Mouse (Mus musculus) adrenal gland, adult (tissue): ENCODE measurements around the gene Maob.

Experiments used
- DNase-seq, 2 experiments: peaks; one replicate each; pipeline ENCODE4 v3.0.0; 2022 to 2023; ENCODE audit warnings: low spot score in 1 of 2; ENCODE audit not compliant: inconsistent age in 2 of 2

Maob gene

DNA sequence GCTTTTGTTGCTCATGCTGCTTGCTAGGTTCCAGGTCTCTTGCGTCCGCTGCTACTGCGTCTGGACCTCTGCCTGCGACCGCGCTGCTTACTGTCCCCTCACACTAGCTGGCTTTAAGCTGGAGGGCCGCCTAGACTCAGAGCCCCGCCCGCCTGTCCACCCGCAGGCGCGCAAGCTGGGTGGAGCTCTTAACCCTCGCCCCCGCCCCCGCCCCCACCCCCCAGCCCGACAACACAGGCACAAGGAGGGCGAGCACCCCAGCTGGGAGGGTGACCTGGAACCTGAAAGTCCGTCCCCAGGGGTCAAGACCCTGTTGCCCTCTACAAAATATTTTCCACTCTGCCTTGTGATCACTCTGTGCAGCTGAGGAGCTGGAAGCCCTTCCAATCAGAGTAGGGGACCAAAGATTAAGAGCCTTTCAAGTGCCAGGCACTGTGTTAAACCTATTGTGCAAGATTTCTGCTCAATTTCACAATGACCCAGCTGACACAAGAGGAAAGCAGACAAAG, at the start of gene Maob:
Gene Maob, minus strand, starts transcription at position 106 of the 509 bp plus-strand sequence.
- DNase-seq: peak; percentile 33 to 71

DNA sequence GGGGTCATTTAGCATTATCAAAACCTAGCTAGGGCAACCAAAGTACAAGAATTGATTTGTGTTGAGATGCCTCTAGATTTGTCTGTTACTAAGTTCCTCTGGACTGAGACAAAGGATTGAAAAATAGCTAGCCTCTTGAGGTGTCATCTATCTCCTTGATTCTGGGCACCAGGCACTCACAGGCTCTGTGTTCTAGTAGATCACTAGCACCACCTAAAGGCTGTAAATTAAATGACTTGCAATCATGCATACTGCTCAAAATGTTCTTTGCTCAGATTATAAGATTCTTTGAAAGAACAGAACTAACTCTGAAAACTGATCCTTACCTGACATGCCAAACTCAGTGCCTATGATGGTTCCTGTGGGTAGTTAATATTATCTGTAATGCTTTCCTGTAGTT, 43.1 kb upstream of the Maob start:
- DNase-seq: peak in 1 of 2 experiments; percentile 58

DNA sequence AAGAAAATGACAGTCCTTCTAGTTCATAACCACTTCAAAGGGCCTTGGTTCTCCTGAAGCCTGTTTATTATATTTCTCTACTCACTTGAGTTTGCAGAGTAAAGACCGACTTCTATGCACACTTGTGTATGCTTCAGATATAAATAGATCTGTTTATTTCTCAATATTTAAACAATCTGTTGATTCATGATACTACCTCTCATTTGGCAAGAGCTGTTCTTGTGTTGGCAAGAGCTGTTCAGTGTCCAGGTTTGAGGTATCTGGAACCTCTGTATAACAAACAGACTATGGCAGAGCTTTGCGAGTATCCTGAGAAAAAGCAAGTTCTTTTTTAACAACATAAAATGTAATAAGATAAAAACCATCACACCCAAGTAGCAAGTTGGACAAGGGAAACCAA, 28.9 kb upstream of the Maob start:
- no peak for DNase-seq

DNA sequence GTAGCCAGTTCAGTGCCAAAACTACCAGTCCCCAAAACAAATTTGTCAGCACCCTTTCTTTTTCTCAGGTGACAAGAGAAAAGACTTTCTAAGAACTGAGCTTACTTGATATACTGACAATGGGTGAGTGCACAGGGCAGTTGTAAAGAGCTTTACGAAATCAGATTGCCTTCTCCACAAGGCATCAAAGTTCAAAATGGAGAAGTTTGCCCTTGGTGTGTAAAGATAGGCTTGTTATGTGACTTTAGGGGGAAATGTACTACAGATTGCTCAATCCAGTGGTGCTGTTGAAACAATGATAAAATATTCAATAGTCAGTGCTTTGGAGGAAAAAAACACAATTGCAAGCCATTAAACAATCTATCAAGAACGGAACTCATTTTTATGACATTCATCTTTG, 24.3 kb upstream of the Maob start:
- no peak for DNase-seq

DNA sequence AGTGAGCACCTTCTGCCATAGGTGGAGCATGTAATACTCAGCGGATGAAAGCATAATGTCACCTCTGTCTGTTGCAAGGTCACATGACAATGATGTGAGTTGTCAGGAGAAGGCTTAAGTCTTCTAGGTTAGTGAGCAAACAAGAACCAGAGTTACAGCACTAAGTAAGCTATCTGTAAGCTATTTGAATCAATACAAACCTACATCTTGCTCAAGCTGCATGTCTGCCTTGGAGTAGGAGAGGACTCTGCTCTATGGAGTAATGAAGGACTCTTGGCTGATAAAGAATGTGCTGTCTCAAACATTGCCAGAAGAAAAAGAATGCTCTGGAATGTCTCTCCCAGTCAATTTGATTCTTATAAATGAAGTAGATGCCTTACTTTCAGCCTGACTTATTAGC, 20.1 kb upstream of the Maob start:
- no peak for DNase-seq

DNA sequence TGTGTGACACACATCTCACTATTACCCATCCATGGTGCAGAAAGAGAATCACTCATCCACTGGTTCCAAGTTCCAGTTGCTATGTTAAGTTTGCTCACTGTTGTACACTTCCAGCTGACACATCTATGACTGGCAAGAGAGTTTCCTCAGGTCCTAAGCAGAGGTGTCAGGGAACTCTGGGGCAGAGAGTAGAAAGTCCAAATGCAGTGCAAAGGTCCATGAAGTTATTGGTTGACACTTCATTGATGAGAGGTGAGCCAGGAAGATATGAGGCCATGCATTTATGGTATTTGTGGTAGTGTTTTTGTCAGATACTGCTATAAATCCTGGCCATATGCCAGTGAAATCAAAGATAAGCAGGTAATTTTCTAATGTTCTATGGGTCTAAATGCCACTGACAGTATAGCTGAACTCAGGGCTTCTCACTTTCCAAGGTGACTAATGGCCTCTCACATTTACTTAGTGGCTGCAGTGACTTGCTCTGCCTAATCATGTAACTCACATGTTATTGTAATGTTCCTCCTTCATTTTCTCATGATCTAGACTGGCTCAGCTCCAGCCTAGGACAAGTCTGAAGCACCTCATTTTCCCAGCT, 19.4 kb upstream of the Maob start:
- no peak for DNase-seq

DNA sequence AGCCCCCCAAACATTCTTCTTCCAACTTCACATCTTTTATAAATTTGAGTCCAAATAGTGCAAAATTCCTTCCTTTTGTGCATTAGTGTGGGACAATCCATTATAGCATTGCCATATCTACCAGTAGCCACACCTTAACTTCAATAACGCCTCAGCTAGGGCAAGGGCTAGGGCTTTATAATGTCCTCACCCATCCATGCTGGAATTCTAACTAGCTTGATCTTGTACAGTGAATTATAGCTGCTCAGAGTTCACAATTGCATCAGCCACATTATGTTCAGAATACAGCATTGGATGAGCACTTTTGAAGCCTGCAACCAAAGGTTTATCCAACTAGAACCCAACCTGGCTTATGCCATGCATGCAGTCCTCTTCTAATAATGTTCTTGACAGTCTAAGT, 8.9 kb upstream of the Maob start:
- no peak for DNase-seq

DNA sequence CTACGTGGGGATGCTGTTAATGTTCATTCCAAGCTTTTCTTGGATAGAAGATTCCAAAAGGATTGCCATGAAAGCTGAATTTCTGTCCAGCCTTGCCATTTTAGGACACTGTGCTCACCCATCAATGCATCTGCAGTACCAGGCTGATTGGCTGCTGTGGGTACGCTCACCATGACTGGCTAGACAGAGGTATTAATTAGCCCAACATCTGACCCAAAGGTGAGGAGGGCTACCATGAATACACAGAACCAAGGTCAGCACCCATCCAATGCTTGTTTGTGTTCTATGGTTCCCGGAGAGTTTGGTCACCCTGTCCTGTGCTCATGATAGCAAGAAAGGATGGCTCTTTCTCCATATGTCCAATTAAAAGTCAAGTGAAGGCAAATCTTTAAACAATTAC, 1.2 kb downstream of the Maob start:
- no peak for DNase-seq

DNA sequence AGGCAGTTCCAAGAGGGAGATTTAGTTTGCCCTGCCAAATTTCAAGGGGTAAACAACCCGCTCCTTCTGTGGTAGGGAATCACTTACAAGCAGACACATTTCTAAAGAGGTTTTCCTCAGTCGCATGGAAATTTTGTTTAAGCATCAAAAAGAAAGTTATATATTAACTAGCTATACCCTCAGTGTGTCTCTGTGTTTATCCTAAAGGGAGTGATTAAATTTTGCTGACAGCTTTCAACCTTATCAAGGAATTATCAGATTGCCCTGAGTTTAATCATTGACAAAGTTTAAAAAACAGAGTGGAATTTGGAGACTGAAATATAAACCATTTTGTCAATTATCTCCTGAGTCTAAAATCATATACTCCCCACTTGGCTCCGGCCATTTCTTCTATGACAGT, 5.1 kb downstream of the Maob start:
- no peak for DNase-seq

DNA sequence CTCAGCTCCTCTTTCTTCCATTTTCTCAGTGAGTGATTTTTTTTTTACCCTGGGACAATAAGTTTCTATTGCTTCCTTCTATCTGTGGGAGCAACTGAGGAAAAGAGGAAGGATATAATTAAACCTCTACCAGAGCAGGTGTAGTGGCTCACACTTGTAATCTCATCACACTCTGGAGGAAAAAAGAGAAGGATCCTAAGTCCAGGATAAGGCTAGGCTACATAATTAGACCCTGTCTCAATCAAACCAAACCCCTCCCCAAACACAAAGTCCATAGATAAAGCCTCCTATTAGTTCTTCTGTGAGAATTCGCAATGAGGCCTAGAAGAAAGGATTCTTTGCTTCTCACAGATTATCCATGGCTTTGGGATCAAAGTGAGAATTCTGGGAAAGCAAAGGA, 49.7 kb downstream of the Maob start:
- no peak for DNase-seq

DNA sequence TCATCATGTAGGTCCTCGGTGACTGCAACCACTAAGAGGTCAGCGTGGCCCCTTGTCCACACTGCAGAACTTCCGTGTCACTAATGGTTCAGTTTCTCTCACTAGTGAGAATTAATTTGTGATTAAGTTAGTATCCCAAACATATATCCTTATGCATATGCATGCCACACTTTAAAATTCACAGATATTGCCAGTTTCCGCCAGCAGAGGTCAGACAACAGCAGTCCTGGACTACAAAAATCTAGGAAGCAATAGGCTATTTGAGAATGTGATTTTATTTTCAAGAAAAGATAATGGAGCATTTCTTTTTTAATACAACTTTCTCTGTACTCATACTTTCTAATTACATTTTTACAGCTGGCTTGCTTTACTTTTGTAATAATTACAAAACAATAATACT, 51.0 kb downstream of the Maob start:
- peak in 1 of 2 experiments; percentile 49 for DNase-seq

DNA sequence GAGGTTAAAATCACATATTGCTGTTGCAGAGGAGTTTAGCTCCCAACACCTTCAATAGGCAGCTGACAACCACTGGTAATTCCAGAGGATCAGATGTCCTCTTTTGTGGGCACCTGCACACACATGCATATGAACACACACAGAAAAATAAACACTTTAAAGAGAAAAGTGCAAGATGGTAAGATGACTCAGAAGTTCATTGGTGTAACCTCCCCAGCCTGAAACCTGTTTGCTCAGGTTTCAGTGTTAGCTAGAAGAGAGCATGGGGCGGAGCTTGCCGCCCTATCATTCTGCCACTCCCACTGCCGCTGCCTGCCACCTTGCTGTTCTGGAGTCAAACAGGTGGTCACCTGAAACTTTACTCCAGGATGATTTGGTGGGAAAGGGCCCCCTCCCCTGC, 55.7 kb downstream of the Maob start:
- no peak for DNase-seq

DNA sequence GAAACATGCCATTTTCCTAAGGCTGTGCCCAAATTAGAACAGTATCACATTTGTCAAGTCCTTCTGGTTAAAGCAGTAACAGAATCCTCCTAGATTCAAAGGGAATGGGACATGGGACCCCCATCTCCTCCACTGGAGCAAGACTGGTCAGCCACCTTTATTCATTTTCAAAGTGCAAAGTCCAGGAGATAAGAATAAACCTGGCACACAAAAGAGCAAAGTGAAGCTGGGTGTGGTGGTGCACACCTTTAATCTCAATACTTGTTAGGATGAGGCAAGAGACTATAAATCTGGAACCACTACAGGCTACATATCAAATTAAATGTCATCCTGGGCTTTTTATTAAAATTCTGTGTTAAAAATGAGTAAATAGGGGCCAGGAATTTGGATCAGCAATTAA, 62.4 kb downstream of the Maob start:
- no peak for DNase-seq

DNA sequence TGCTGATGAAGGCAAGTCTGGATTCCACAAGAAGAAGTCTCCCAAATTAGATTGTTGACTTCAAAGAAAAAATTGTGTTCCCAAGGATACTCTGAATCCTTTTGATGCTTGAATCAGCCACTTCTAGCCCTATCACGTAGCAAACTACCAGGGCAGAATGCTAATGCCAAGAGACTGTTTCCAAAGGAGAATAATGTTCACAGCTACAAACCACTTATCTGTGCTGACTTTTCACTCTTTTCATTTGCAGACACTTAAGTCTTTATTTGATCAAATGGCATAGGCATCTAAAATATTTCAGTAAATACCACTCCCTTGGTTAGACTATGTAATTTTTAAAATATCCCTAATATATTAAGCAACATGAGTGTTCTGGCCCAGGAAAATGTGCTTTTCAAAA, 68.2 kb downstream of the Maob start:
- no peak for DNase-seq

DNA sequence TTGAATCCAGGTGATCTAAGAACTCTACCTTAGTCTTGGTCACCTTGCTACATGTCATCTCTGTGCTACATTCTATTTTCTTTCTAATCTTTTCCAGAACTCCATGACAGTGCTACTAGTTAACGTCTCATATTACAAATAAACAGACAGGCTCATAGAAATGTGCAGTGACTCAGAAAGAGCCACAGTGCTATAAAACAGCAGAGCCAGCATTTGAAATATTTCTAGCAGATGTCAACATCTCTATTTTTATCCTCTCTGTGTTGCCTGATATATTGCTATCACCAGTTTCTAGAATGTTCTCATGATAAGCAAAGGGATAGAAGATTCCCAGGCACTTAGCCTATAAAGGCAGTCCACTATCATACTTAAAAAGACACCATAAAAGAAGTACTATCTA, 103.1 kb downstream of the Maob start:
- no peak for DNase-seq

DNA sequence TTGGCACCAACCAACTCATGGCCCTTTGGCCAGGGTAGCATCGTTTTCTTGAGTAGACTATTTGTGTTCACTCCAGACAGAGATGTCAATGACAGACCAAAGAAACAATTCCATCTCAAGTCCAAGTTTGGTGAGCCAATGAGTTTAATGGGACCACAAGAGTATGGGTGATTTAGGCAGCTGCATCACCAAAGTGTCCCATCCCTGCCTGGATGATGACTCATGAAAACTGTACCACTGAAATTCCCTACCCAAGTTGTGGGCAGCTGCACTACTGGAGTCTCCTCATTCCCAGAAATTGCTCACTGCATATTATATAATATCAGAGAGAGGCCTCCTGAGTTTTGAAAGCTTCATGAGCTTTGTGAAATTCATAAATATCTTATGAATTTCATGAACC, 111.1 kb downstream of the Maob start:
- DNase-seq: no peak
